Mouse (Mus musculus): ENCODE measurements around the gene Casp9.
"Not testable (repeated sequence)": the region's sequence is repeated elsewhere in the genome, so short reads cannot be mapped to it uniquely, and the experiment has no call there.

The Casp9 gene

DNA sequence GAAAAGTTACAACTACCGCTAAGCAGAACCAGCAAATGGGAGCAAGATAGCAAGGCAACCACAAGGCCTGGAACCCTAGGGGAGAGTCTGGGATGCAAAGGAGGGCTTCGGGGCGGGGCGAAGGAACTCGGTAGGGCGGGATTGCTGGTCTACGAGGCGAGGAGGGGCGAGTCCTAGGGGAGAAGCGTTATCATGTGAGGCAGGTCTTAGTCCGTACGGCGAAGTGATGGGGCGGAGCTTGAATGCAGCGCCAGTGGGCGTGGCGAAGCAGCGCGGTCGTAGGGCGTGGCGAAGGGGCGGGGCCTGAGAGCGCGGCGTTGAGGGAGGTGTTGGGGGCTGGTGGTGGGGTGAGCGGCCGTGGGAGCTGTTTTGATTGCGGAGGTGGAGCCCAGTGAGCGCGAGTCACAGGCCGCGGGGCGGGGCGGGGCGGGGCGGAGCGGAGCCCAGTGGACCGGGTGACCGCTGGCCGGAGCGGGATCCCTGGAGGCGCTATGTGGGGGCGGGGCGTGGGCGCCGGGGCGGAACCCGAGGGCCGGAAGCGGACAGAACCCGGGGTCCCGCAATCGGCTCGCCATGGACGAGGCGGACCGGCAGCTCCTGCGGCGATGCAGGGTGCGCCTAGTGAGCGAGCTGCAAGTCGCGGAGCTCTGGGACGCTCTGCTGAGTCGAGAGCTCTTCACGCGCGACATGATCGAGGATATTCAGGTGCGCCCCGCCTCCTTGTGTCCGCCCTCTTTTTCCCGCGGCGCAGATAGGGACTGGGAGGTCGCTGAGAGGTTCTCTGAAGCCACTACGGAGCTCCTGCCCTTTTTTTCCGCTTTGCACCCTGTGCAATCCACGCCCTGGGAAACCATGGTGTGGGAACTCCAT, at the start of gene Casp9:
Gene Casp9 (plus strand): TSS at position 331 of the 870 bp plus-strand sequence.
- peak; percentile 92 to 96 for DNase-seq (ENCODE audit: low spot score in 2 of 2)

DNA sequence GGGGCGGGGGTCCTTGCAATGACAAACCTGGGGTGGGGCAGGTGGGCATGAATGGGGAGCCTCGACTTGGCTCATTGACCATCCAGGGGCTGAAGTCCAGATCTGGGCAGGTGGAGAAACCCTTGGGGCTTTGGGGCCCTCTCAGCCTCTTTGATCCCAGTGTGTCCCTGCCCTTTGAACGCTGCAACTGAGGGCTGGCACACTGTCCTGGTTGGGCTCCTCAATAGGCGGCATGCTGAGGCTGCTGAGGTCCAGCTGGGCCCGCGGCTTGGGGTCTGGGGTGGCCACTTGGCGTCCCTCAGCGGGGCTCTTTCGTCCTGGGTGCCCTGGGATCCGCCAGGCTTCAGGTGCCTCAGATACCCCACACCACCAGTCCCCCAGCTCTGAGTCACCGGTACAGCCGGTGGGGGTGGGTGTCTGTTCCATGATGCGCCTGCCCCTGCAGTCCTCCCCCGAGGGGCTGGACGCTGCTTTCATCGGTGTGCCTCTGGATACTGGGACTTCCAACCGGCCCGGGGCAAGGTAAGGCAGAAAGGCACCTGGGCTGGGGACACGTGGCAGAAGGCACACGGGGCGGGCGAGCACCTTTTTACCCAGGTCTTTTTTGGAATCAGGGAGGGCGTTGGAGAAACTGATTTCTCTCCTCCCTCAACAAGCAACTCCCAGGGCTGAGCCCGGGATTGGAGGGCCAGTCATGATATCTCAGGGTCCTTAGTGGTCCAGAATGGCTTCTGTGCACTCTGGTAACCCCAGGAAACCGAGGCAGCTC, 46.6 kb upstream of the Casp9 start, which contains the start of gene Agmat:
Gene Agmat (plus strand): TSS at position 95 of the 769 bp plus-strand sequence.
- no peak for DNase-seq (ENCODE audit: low spot score in 2 of 2)

DNA sequence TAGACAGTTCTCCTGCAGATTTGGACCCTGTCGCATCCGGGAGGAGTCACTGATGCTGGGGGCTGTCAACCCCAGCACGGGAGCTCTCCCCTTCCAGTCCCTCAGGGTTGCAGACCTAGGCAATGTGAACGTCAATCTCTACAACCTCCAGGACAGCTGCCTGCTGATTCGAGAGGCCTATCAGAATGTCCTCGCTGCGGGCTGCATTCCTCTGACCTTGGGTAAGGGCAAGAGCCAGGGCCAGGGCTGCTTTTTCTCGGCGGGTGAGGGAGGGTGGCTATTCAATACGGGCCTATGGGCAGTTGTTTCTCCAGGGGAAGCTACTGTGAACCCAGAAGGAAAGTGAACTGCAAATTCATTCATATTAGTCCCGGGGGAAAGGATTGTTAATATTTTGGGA, 43.9 kb upstream of the Casp9 start:
- no peak for DNase-seq (ENCODE audit: low spot score in 2 of 2)

DNA sequence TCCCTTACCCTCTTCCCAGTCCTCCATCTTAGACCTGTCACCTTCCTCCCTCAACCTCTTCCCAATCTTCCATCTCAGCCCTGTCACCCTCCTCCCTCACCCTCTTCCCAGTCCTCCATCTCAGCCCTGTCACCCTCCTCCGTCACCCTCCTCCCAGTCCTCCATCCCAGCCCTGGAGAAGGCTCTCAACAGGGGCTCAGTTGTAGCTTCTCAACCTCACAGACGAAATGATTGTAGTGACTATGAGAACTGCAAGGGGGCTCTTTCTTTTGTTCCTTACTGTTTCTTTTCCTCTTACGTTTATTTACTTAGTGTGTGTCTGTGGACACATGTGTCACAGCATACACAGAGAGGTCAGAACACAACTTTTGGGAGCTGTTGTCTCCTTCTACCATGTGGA, 42.6 kb upstream of the Casp9 start:
- no peak for DNase-seq (ENCODE audit: low spot score in 2 of 2)

DNA sequence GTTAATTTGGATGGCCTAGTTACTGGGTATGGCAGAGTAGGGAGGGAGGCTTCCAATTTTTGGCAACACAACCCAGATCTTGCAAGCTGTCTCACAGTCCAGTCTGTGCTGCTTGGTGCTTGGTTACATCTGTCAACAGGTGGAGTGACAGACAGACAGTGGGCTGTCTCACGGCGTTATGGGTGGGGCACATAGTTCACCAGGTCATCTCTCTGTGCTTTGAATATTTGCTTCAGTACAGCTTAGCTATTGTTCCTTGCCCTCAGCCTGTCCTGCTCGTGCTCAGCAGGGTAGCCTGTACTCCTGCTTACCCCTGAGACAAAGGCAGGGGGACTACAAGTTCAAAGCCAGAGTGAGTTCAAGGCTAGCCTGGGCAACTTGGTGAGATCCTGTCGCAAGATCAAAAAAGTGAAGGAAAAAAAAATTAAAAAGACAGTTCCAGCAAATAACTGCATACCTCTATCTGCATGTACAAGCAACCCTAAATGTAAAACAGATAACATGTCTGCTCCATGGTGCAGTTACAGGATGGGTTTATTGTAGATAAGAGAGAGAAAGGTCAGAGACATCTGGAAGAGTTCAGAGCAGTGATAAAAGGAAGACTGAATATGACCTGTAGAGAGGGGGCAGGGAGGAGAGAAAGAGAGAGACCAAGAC, 41.9 kb upstream of the Casp9 start:
- DNase-seq (ENCODE audit: low spot score in 2 of 2), result no peak

DNA sequence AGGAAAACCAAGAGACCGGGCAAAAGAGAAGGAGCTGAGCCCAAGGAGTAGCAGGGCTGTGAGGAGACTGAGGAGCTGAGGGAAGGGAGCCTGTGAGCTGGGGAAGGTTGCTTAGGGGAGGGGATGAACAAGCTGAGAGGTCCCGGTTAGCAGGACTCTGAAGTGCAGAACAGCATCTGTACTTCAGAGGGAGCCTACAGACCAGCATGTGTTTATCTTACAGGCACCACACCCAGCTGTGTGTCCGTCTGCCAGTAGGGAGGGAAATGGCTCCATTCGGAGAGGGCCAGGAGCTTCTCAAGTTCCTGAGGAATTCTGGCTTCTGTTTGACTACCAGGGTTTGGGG, 41.4 kb upstream of the Casp9 start:
- DNase-seq (ENCODE audit: low spot score in 2 of 2), result no peak

DNA sequence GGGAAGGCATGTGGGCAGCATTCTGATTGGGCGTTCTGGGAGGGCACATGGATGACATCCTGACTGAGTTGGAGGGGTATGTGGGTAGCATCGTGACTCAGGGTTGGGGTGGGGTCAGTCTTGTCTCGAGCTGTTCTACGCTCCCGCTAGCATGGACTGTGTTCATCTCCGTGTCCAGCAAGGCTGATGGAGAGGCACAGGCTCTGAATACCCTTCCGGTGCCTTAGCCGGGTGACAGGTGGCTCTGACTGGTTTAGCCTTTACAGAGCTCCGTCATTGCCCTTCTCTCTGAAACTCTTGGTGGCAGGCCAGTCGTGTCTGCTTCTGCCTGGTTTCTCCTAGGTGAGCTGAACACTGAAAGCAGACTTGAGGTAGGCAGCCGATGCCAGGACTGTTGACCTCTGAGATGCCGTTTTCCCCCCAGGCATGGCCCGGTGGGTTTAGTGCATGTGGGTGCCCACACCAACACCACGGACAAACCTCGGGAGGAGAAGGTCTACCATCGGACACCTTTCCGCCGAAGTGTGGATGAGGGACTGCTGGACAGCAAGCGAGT, 38.0 kb upstream of the Casp9 start:
- DNase-seq (ENCODE audit: low spot score in 2 of 2), result no peak

DNA sequence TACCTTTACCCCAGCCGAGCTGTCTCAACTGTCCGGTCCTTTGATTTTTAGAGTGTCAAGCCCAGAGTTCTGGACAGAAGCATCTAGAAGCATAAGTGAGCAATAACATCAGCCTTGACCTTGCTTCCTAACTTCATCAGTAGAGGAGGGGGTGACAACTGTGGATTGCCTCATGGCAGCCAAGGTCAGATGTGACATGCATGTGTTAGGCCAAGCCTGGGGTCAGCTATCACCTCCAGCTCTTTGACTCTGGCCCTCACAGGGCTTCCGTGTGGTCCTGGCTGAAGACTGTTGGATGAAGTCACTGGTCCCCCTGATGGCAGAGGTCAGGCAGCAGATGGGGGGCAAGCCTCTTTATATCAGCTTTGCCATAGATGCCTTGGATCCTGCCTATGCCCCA, 36.3 kb upstream of the Casp9 start:
- DNase-seq (ENCODE audit: low spot score in 2 of 2), result no peak

DNA sequence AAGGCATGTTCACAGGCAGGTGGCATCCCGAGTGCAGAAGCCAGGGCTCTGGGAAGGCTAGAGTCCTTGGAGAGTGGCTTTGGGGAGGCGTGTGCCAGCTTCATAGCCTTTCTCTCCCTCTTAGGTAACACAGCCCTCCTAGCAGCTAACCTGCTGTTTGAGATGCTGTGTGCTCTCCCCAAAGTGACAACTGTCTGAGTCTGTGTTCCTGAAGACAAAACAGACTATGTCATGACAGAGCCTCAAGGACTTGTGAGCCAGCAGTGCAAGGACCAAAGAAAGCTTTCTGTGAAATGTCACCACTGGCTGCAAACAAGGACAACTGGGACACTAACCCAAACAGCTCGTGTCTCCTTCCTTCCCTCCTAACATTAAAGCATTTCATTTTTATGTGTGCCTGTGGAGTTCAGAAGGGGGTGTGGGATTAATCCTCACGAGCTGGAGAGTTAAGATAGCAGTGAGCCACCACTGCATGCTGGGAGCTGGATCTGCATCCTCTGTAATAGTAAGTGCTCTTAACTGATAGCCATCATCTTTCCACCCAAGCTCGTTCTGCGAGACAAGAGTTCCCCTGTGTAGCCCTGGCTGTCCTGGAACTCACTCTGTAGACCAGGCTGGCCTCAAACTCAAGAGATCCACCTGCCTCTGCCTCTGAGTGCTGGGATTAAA, 34.4 kb upstream of the Casp9 start:
- no peak for DNase-seq (ENCODE audit: low spot score in 2 of 2)

DNA sequence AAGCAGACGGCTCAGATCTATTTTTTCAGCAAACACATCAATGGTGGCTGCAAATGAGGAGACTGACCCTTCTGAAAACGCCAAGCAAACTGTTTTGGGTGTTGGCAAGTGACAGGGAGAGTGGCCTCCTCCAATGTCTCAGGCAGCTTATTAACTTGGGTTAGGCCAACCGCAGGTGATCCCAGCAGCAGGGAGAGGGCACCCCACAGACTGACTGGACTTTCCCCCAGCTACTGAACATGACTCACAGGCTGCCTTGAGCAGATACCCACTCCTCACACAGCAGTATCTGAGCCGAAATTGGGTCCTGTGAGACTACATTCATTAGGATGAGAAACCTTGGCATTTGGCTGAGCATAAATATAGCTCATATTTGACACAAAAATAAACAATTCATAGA, 32.5 kb upstream of the Casp9 start:
- DNase-seq (ENCODE audit: low spot score in 2 of 2), result no peak

DNA sequence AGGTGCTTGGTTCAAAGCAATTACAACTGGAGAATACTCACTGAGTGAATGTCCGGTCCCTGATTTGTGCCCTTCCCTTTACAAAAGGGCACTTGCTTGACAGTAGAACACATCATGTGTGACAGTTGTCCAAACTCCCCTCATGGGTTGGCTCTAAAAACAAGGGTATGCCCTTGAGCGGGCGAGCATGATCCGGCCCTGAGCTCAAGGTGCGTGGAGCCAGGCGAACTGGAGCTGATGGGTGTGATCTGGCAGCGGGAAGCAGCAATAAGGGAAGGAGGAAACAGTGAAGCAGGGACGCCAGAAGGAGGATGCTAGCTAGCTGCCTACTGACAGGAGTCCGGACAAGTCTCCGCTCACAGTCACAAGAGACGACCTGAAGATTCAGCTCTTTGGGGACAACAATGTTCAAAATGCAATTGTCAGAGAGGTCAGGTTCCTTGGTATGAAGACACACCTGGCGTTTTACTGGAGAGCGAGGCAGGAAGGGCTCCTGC, 31.3 kb upstream of the Casp9 start:
- no peak for DNase-seq (ENCODE audit: low spot score in 2 of 2)

DNA sequence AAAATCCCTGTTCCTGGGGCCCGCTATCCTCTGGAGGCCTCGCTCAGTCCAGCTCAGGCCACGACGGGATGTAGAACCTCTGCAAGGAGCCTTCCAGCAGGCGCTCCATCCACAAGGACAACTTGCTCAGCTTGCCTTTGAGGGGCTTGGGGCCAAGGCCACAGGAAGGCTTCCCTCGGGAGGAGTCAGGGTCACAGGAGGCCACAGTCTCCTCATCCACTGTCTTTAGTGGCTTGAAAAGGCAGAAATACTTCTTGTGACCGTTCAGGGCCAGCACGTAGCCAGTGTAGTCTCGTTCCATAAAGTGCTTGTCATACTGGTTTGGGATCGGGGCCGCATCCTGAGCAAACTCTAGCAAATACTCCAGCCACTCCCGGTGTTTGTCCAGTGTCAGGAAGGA, 29.9 kb upstream of the Casp9 start:
- DNase-seq (ENCODE audit: low spot score in 2 of 2), result no peak

DNA sequence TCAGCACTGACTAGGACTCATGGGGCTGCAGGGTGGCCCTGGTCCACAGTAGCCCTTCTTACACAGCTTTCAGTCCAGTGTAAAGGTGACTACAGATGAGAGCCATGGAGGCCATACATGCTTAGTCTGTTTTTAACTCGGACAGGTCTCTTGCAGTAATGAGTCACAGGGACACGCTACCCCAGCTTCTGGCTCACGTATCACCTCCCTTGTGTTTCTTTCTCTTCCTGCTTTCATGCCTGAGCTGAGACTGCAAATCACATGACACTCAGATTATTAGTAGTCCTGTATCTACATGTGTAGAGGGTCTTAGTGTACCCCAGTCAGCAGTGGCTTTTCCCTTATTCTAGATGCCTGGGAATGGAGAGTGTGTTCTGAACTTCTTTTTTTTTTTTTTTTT, 28.4 kb upstream of the Casp9 start:
- DNase-seq (ENCODE audit: low spot score in 2 of 2), result no peak

DNA sequence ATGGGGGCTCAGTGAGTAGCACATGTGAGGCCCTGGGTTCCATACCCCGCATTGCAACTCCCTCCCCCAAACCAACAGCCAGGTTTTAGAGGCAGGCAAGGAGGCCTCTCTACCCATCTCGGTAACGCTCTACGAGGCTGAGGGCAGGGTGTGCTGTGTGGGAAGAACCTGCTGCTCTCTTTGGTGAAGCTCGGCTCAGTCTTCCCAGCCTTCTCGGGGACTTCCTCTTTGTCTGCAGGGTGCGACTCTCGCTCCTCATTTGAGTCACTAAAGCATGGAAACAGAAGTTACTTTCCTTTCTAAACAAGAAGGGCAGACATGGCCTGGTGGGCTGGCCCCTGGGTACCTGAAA, 27.1 kb upstream of the Casp9 start:
- DNase-seq (ENCODE audit: low spot score in 2 of 2), result no peak

DNA sequence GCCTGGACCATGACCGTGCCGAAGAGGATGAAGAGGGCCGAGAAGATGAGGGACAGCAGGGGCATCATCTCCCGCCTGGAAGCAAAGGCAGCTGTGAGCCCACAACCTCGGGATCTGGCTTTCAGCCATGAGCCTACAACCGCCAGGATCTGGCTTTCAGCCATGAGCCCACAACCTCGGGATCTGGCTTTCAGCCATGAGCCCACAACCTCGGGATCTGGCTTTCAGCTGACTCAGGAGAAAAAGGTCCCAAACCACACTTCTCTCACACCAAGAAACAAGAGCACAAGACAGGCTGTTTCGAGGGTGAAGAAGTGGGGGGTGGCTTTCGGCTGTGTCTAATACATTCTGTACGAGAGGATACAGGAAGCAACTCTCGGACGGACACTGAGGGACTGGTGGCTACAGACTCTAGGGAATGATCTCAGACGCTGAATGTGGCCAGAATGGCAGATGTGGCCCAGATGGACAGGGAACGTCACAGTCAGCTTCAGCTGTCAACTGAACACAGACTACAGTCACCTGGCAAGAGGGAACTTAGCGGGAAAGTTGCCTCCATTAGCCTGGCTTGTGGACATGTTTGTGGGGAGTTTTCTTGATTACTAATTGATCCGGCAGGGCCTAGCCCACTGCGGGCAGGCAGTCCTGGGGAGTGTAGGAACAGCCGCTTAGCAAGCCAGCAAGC, 26.6 kb upstream of the Casp9 start:
- no peak for DNase-seq (ENCODE audit: low spot score in 2 of 2)

DNA sequence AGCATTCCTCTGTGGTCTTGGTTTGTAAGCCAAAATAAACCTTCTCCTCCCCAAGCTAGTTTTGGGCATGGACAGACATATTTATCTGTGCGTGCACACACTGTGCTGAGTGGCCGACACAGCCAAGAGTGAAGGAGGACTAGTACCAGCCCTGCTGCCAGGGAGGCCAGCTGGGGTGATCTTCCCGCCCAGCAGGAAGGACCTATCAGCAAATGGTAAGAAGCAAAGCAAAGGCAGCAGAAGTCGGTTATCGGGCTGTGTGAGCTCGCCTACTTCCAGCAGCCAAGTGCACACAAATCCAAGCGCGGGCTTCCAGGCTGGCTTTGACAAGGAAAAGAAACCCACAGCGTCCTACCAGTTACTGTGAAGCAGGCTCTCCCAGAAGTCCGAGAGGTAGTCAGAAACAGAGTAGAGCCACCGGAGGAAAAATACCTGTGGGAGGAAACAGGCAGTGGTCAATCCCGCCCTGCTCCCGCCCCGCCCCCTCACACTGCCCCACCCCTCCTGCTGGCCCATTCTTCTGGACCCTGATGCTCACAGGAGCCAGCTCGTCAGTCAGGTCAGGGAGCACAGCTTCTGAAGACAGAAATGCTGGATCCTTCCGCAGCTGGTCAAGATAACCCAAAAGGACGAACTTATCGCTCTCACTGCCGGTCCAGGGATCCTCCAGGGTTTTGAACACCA, 25.9 kb upstream of the Casp9 start:
- no peak for DNase-seq (ENCODE audit: low spot score in 2 of 2)

DNA sequence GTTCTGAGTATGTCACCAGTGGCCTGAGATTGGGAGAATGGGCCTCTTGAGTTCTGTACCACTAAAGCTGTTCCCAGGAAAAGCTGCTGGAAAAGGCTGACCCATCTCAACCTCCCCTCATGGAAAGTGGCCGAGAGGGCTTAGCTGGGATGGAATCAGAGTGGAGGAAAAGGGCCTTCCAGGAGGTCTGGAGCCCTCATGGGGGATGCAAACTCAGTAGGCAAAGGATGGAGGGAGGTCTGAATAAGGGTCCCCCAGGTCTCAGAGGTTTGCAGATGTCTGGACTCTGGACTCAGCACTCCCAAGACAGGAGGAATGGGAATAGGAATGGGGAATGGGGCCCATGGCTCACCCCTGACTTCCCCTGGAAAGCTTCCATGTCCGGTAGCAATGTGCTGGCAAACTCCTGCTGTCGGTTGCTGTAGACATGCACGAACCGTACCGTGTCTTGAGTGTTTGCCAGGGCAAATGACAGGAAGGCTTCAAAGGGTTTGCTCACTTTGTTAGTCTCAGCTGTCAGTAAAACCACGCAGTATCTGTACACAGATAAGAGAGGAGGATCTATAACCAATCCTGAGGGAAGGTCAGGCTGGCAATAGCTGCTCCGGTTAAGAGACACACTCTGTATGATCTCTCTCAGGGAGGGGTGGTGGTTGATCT, 23.8 kb upstream of the Casp9 start:
- DNase-seq (ENCODE audit: low spot score in 2 of 2), result no peak

DNA sequence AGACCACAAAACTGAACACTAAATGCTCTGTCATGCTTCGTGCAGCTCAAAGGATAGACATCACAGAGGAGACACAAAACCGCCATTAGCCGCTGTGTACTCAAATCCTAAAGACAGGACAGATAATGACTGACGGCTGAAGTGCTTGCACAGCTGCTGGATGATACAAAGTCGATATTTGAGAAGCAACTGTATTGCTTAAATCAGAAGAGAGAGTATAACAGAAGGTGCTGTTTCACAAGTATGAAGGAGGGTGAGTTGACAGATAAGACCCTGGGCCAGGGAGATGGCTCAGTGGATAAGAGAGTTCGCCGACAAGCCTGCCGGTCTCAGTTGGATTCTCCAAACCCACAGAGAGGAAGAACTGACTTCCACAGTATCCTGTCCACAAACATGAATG, 21.6 kb upstream of the Casp9 start:
- DNase-seq (ENCODE audit: low spot score in 2 of 2), result no peak

DNA sequence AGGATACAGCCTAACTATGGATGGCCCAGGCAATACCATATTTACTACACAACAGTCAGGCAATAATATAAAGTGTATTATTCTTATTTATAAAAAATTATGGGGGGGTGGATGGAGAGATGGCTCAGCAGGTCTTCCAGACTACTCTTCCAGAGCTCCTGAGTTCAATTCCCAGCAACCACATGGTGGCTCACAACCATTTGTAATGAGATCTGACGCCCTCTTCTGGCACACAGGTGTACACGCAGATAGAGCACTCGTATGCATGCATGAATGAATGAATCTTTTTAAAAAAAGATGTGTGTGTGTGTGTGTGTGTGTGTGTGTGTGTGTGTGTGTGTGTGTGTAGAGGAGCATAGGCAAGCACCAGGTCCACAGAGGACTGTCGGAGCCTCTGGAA, 20.4 kb upstream of the Casp9 start:
- not testable (repeated sequence) for DNase-seq (ENCODE audit: low spot score in 2 of 2)

DNA sequence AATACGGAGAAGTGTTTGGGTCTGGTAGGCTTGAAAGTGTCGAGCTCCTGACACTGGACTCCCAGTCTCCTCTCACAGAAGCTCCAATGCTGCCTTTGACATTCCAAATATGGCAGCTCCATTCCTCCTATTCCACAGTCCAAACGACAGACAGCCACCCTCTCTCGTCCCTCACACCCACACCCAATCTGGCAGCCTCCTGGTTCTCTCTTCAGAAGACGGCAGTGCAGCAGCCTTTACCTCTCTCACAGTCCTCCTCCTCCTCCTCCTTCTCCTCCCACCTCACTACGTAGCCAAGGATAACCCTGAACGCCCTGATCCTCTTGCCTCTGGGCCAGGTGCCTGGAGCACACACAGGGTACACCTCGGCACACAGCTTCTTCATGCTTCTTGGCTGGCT, 13.6 kb upstream of the Casp9 start:
- DNase-seq (ENCODE audit: low spot score in 2 of 2), result peak in 1 of 2 experiments; percentile 43

Data from frontal cortex, postnatal 14 days (tissue).